ENCODE assay signal across 8 mouse cellular contexts in the genomic region with DNA sequence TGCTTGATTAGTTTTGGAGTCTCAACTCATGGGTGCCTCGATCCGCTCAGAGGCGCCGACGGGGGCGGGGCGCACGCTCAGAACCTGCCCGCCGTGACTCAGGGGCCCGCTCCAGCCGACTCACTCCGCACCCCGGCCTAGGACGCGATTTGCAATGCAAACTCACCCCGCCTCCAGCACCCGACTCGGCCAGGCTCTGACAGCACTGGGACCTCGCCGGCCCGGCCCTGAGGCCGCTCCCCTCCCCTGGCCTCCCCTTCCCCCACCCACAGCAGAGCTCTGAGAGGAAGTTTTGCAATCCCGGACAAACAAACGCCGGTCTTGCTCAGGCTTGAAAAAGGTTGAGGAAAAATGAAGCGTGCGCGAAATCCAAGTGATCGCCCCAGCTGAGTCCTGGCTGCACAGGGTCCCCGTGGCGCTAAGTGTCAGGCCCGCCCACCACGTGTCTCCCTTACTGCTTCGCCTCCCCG. TPM values are rescaled to one million over a fixed set of nuclear protein-coding genes. Genes with fewer than 3 reads are reported as not detected.
DNase-seq lines count a peak whose midpoint lies in the region; ATAC-seq and TF ChIP-seq lines count a peak whose summit lies in the region.

No protein-coding gene starts in this region.

- DNase-seq in heart, adult 11 months = peak; percentile 92
- no peak for DNase-seq in heart, postnatal 25 days (ENCODE audit: low spot score)
- peak; percentile 80 for DNase-seq in adrenal gland, postnatal 14 days
- no peak for DNase-seq in forebrain, postnatal 0 days
- peak; percentile 44 for DNase-seq in lung, postnatal 25 days (ENCODE audit: low spot score)
- peak; percentile 43 for DNase-seq in testis, postnatal 14 days (ENCODE audit: low spot score)
- DNase-seq in layer of hippocampus, postnatal 25 days (ENCODE audit: extremely low spot score in 1 of 2, low spot score in 1 of 2) = no peak

- no peak for TF ChIP-seq CTCF in forebrain, postnatal 0 days (IDR thresholded peaks at IDR 0.05; ENCODE audit: low read depth)

- no peaks in the 10 kb centered on the region for H3K9me3 ChIP-seq in forebrain, postnatal 0 days (ENCODE audit: low read length)
- no peaks in the 10 kb centered on the region for H3K9me3 ChIP-seq in kidney, embryonic 15.5 days (replicated peaks)

- H3K27me3 ChIP-seq in forebrain, postnatal 0 days (ENCODE audit: insufficient read depth, low read length) = peaks cover 53% of the 10 kb centered on the region
- H3K27me3 ChIP-seq in kidney, embryonic 15.5 days = peaks cover 83% of the 10 kb centered on the region

- peak overlapping the region; percentile 92 for H3K4me2 ChIP-seq in forebrain, postnatal 0 days (ENCODE audit: low read depth)
- peak overlapping the region; percentile 89 for H3K4me2 ChIP-seq in kidney, embryonic 15.5 days

- H3K27ac ChIP-seq in forebrain, postnatal 0 days (ENCODE audit: low read depth, low read length) = no peak overlapping the region
- peak overlapping the region; percentile 10; the same call in 1 of the 2 replicates for H3K27ac ChIP-seq in kidney, embryonic 15.5 days

- H3K4me3 ChIP-seq in forebrain, postnatal 0 days (ENCODE audit: low read depth, low read length) = peak overlapping the region; percentile 42
- peak overlapping the region; percentile 48 for H3K4me3 ChIP-seq in kidney, embryonic 15.5 days (replicated peaks)

- H3K9ac ChIP-seq in forebrain, postnatal 0 days = peak overlapping the region; percentile 37
- peak overlapping the region; percentile 35; the same call in 1 of the 2 replicates for H3K9ac ChIP-seq in kidney, embryonic 15.5 days

- 0% methylated on average over 36 of the region's 36 CpGs for WGBS in forebrain, postnatal 0 days
- 2% methylated on average over 36 of the region's 36 CpGs for WGBS in kidney, embryonic 15.5 days

- ATAC-seq in forebrain, postnatal 0 days = no peak
- ATAC-seq in kidney, embryonic 15.5 days (replicated peaks; ENCODE audit: low FRiP score) = peak; percentile 67

- intact Hi-C loops in heart, postnatal 25 days (cut with DNase I) = no loop called here

- no peaks in the 10 kb centered on the region for H3K36me3 ChIP-seq in forebrain, postnatal 0 days (ENCODE audit: insufficient read depth)
- H3K36me3 ChIP-seq in kidney, embryonic 15.5 days = no peaks in the 10 kb centered on the region

- H3K4me1 ChIP-seq in forebrain, postnatal 0 days (ENCODE audit: insufficient read depth) = no peaks in the 10 kb centered on the region
- H3K4me1 ChIP-seq in kidney, embryonic 15.5 days = peaks cover 26% of the 10 kb centered on the region

RNA-seq across cellular contexts. Expression of gene Ascl2, which starts 1.6 kb away (rescaled TPM):
- not detected for total RNA-seq in heart, postnatal 25 days (2021)
- total RNA-seq in adrenal gland, postnatal 14 days (2021) = 0.45 TPM in 1 of 2 replicates, not detected in the other
- total RNA-seq in forebrain, postnatal 0 days (2014; rRNA removed) = 0.54 TPM in 1 of 2 replicates, not detected in the other
- 0.44 and 0.52 TPM in 2 replicates for polyA plus RNA-seq in forebrain, postnatal 0 days (2015; fragmentation: Nextera tagmentation; extraction: Ambion mirVana)
- 0.73 and 1.1 TPM in 2 replicates for polyA plus RNA-seq in kidney, embryonic 15.5 days (2015; fragmentation: Nextera tagmentation; extraction: Ambion mirVana)
- under 1 TPM; 0.22 to 0.31 TPM for total RNA-seq in layer of hippocampus, postnatal 25 days (2021)

RNA-seq across cellular contexts. Expression of gene Th, which starts 36.5 kb away (rescaled TPM):
- not detected for total RNA-seq in heart, postnatal 25 days (2021)
- total RNA-seq in adrenal gland, postnatal 14 days (2021) = 485 and 500 TPM in 2 replicates
- 7.9 and 15.6 TPM in 2 replicates for total RNA-seq in forebrain, postnatal 0 days (2014; rRNA removed)
- 7.9 and 8.9 TPM in 2 replicates for polyA plus RNA-seq in forebrain, postnatal 0 days (2015; fragmentation: Nextera tagmentation; extraction: Ambion mirVana)
- polyA plus RNA-seq in kidney, embryonic 15.5 days (2015; fragmentation: Nextera tagmentation; extraction: Ambion mirVana) = 5.5 and 35.4 TPM in 2 replicates
- under 1 TPM; 0.49 to 0.62 TPM for total RNA-seq in layer of hippocampus, postnatal 25 days (2021)

RNA-seq across cellular contexts. Expression of gene Tspan32, which starts 37.4 kb away (rescaled TPM):
- total RNA-seq in heart, postnatal 25 days (2021) = 1 to 10 TPM in 1 of 2 experiments, under 1 TPM in 1; 0.34 to 1.5 TPM
- total RNA-seq in adrenal gland, postnatal 14 days (2021) = 2.0 and 8.6 TPM in 2 replicates
- 1.4 TPM in 1 of 2 replicates, not detected in the other for total RNA-seq in forebrain, postnatal 0 days (2014; rRNA removed)
- polyA plus RNA-seq in forebrain, postnatal 0 days (2015; fragmentation: Nextera tagmentation; extraction: Ambion mirVana) = 0.53 and 0.56 TPM in 2 replicates
- 2.2 and 2.3 TPM in 2 replicates for polyA plus RNA-seq in kidney, embryonic 15.5 days (2015; fragmentation: Nextera tagmentation; extraction: Ambion mirVana)
- not detected for total RNA-seq in layer of hippocampus, postnatal 25 days (2021)

Comparison
In these comparisons a context has a peak if more than half of its experiments do, and no peak if none do; other contexts are left out.
1. DNase-seq: peak in heart, adult 11 months (single experiment), adrenal gland, postnatal 14 days (single experiment), lung, postnatal 25 days (single experiment) and testis, postnatal 14 days (single experiment); none in heart, postnatal 25 days (single experiment), forebrain, postnatal 0 days (single experiment) and layer of hippocampus, postnatal 25 days (0 of 2).
2. RNA of gene Th, which starts 36.5 kb away (total RNA-seq): 485 to 500 TPM in adrenal gland, postnatal 14 days; 7.9 to 15.6 TPM in forebrain, postnatal 0 days, 0.49 to 0.62 TPM in layer of hippocampus, postnatal 25 days and not detected in heart, postnatal 25 days; every median in the first group is over 10 times any median in the second.